Mouse (Mus musculus): ENCODE data around the gene Gm17349. TPM values are rescaled to one million over a fixed set of nuclear protein-coding genes. Genes with fewer than 3 reads are reported as not detected.

Gene Gm17349
- polyA plus RNA-seq, 1 experiment = not detected

- Histone ChIP-seq H3K27ac (ENCODE audit: insufficient read depth, low read depth, low read length) (no peak overlapping the region), H3K4me3 (ENCODE audit: insufficient read depth, low read depth, low read length) (no peak overlapping the region), H3K4me1 (ENCODE audit: control insufficient read depth, insufficient read depth, low read length) (peaks cover 22% of the 10 kb centered on the region)
- TF ChIP-seq CTCF (IDR thresholded peaks at IDR 0.05; ENCODE audit: insufficient read depth, low read depth, low read length) (no peak), POLR2A (IDR thresholded peaks at IDR 0.05; ENCODE audit: insufficient read depth, low read depth, low read length) (no peak)
- WGBS = 86% methylated on average over 7 of the region's 7 CpGs
These were observed 42.9 kb downstream of the Gm17349 start for GRCm38 (mm10) chr15:99662371-99662770.

GRCm38 (mm10) chr15:99661121-99661830, 44.0 kb downstream of the Gm17349 start:
- H3K4me1 ChIP-seq (ENCODE audit: control insufficient read depth, insufficient read depth, low read length) = peaks cover 18% of the 10 kb centered on the region
- WGBS = 95% methylated on average over 15 of the region's 15 CpGs
- H3K4me3 ChIP-seq (ENCODE audit: insufficient read depth, low read depth, low read length) = no peak overlapping the region
- no peak overlapping the region for H3K27ac ChIP-seq (ENCODE audit: insufficient read depth, low read depth, low read length)
- TF ChIP-seq POLR2A (IDR thresholded peaks at IDR 0.05; ENCODE audit: insufficient read depth, low read depth, low read length) = no peak
- TF ChIP-seq CTCF (IDR thresholded peaks at IDR 0.05; ENCODE audit: insufficient read depth, low read depth, low read length) = no peak

- Histone ChIP-seq H3K27ac (ENCODE audit: insufficient read depth, low read depth, low read length) (no peak overlapping the region), H3K4me3 (ENCODE audit: insufficient read depth, low read depth, low read length) (no peak overlapping the region), H3K4me1 (ENCODE audit: control insufficient read depth, insufficient read depth, low read length) (peaks cover 8% of the 10 kb centered on the region)
- 79% methylated on average over 2 of the region's 2 CpGs for WGBS
- TF ChIP-seq CTCF (IDR thresholded peaks at IDR 0.05; ENCODE audit: insufficient read depth, low read depth, low read length) (no peak), POLR2A (IDR thresholded peaks at IDR 0.05; ENCODE audit: insufficient read depth, low read depth, low read length) (no peak)
These were observed 46.9 kb downstream of the Gm17349 start for GRCm38 (mm10) chr15:99658437-99658836.

- 49% methylated on average over 9 of the region's 9 CpGs for WGBS
- Histone ChIP-seq H3K4me1 (ENCODE audit: control insufficient read depth, insufficient read depth, low read length) (peaks cover 11% of the 10 kb centered on the region), H3K4me3 (ENCODE audit: insufficient read depth, low read depth, low read length) (no peak overlapping the region), H3K27ac (ENCODE audit: insufficient read depth, low read depth, low read length) (no peak overlapping the region)
- TF ChIP-seq CTCF (IDR thresholded peaks at IDR 0.05; ENCODE audit: insufficient read depth, low read depth, low read length) = no peak
- no peak for TF ChIP-seq POLR2A (IDR thresholded peaks at IDR 0.05; ENCODE audit: insufficient read depth, low read depth, low read length)
These were observed 49.3 kb downstream of the Gm17349 start for GRCm38 (mm10) chr15:99655956-99656355.

GRCm38 (mm10) chr15:99653876-99654275, 51.4 kb downstream of the Gm17349 start:
- Histone ChIP-seq H3K4me3 (ENCODE audit: insufficient read depth, low read depth, low read length) (no peak overlapping the region), H3K27ac (ENCODE audit: insufficient read depth, low read depth, low read length) (no peak overlapping the region), H3K4me1 (ENCODE audit: control insufficient read depth, insufficient read depth, low read length) (peaks cover 12% of the 10 kb centered on the region)
- 9% methylated on average over 21 of the region's 21 CpGs for WGBS
- TF ChIP-seq POLR2A (IDR thresholded peaks at IDR 0.05; ENCODE audit: insufficient read depth, low read depth, low read length) (no peak), CTCF (IDR thresholded peaks at IDR 0.05; ENCODE audit: insufficient read depth, low read depth, low read length) (no peak)

GRCm38 (mm10) chr15:99653291-99653690, 52.0 kb downstream of the Gm17349 start:
- peaks cover 12% of the 10 kb centered on the region for H3K4me1 ChIP-seq (ENCODE audit: control insufficient read depth, insufficient read depth, low read length)
- WGBS = 21% methylated on average over 8 of the region's 8 CpGs
- no peak overlapping the region for H3K4me3 ChIP-seq (ENCODE audit: insufficient read depth, low read depth, low read length)
- H3K27ac ChIP-seq (ENCODE audit: insufficient read depth, low read depth, low read length) = no peak overlapping the region
- no peak for TF ChIP-seq CTCF (IDR thresholded peaks at IDR 0.05; ENCODE audit: insufficient read depth, low read depth, low read length)
- no peak for TF ChIP-seq POLR2A (IDR thresholded peaks at IDR 0.05; ENCODE audit: insufficient read depth, low read depth, low read length)

Other genes starting within 250 kb of the Gm17349 start
- not detected in 2 replicates for gene Nckap5l, start 247.7 kb downstream of the Gm17349 start, polyA plus RNA-seq (2012; ENCODE audit: insufficient read depth, insufficient read length, low replicate concordance, missing spikeins)
- not detected in 2 replicates for gene Bcdin3d, start 230.8 kb downstream of the Gm17349 start, polyA plus RNA-seq (2012; ENCODE audit: insufficient read depth, insufficient read length, low replicate concordance, missing spikeins)
- gene Faim2, start 177.3 kb downstream of the Gm17349 start, polyA plus RNA-seq (2012; ENCODE audit: insufficient read depth, insufficient read length, low replicate concordance, missing spikeins) = not detected in 2 replicates
- not detected in 2 replicates for gene Aqp2, start 126.4 kb downstream of the Gm17349 start, polyA plus RNA-seq (2012; ENCODE audit: insufficient read depth, insufficient read length, low replicate concordance, missing spikeins)
- gene Aqp5, start 114.7 kb downstream of the Gm17349 start, polyA plus RNA-seq (2012; ENCODE audit: insufficient read depth, insufficient read length, low replicate concordance, missing spikeins) = not detected in 2 replicates
- not detected in 2 replicates for gene Aqp6, start 104.1 kb downstream of the Gm17349 start, polyA plus RNA-seq (2012; ENCODE audit: insufficient read depth, insufficient read length, low replicate concordance, missing spikeins)
- not detected in 2 replicates for gene Racgap1, start 53.8 kb downstream of the Gm17349 start, polyA plus RNA-seq (2012; ENCODE audit: insufficient read depth, insufficient read length, low replicate concordance, missing spikeins)
- gene Asic1, start 35.1 kb downstream of the Gm17349 start, polyA plus RNA-seq (2012; ENCODE audit: insufficient read depth, insufficient read length, low replicate concordance, missing spikeins) = not detected in 2 replicates
- gene Smarcd1, start 3.4 kb downstream of the Gm17349 start, polyA plus RNA-seq (2012; ENCODE audit: insufficient read depth, insufficient read length, low replicate concordance, missing spikeins) = 510 TPM in 1 of 2 replicates, not detected in the other
- gene Gpd1, start 12.0 kb upstream of the Gm17349 start, polyA plus RNA-seq (2012; ENCODE audit: insufficient read depth, insufficient read length, low replicate concordance, missing spikeins) = not detected in 2 replicates
- not detected in 2 replicates for gene Cox14, start 20.1 kb upstream of the Gm17349 start, polyA plus RNA-seq (2012; ENCODE audit: insufficient read depth, insufficient read length, low replicate concordance, missing spikeins)
- gene Cers5, start 67.4 kb upstream of the Gm17349 start, polyA plus RNA-seq (2012; ENCODE audit: insufficient read depth, insufficient read length, low replicate concordance, missing spikeins) = not detected in 2 replicates
- gene Lima1, start 170.0 kb upstream of the Gm17349 start, polyA plus RNA-seq (2012; ENCODE audit: insufficient read depth, insufficient read length, low replicate concordance, missing spikeins) = 73.2 TPM in 1 of 2 replicates, not detected in the other